Mouse (Mus musculus): Measurements from ENCODE around the gene 2700097O09Rik.

DNA sequence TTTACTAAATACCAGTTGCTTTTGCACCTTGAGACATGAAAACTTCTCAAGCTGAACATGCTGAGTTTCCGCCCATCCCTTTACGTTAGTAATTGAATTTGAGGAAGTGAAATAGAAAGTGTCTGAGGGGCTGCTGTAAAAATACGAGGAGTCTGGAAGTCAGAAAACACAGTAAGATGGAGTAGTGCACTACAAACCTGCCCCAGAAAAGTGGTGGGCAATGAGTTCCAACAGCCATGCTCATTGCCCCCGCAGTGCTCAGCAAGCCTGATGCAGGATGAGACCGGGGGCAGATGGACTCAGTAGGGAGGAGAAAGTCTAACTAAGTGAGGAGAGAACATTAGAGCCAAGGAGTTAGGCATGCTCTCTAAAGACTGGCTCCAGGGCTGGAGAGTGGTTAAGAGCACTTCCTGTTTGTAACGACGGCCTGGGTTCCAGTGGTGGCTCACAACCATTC lies 60.5 kb downstream of the 2700097O09Rik start:
- TF ChIP-seq EP300 (IDR thresholded peaks at IDR 0.05; ENCODE audit: low read depth) (no peak), CTCF (IDR thresholded peaks at IDR 0.05; ENCODE audit: low read depth) (no peak)
